Mouse (Mus musculus) CH12.LX (cell line): ENCODE measurements around the gene Mttp.

ENCODE experiments used
- CHD2 ChIP-seq: IDR thresholded peaks from 2 replicates; pipeline ENCODE4 v1.6.1; 2011; ENCODE audit warnings: low read length, improper control_type of control experiment
- CTCF ChIP-seq, 2 experiments: IDR thresholded peaks in 1 of 2; conservative IDR thresholded peaks in 1 of 2; 2 replicates each; pipeline ENCODE4 v1.5.1; 2011 to 2012; ENCODE audit warnings: low read depth in 2 of 2, low read length in 2 of 2, improper control_type of control experiment in 1 of 2, inconsistent platforms in 1 of 2, mild to moderate bottlenecking in 1 of 2, moderate library complexity in 1 of 2
- EP300 ChIP-seq: IDR thresholded peaks from 2 replicates; pipeline ENCODE4 v1.6.1; 2011; ENCODE audit warnings: low read length, improper control_type of control experiment
- GABPA ChIP-seq: IDR thresholded peaks from 2 replicates; pipeline ENCODE4 v1.6.1; 2012; ENCODE audit warnings: low read depth, low read length, improper control_type of control experiment, inconsistent platforms; ENCODE audit not compliant: insufficient replicate concordance
- MAX ChIP-seq: IDR thresholded peaks from 2 replicates; pipeline ENCODE4 v1.6.1; 2011; ENCODE audit warnings: low read length, improper control_type of control experiment
- MEF2A ChIP-seq: IDR thresholded peaks from 2 replicates; pipeline ENCODE4 v1.6.1; 2014; ENCODE audit warnings: low read depth, mild to moderate bottlenecking, inconsistent platforms, low read length, improper control_type of control experiment, borderline replicate concordance
- PAX5 ChIP-seq: IDR thresholded peaks from 2 replicates; pipeline ENCODE4 v1.6.1; 2012; ENCODE audit warnings: low read length, inconsistent platforms, mixed read lengths
- POLR2A ChIP-seq: IDR thresholded peaks from 2 replicates; pipeline ENCODE4 v1.6.1; 2011; ENCODE audit warnings: low read depth, mild to moderate bottlenecking, improper control_type of control experiment, low read length
- RAD21 ChIP-seq: IDR thresholded peaks from 2 replicates; pipeline ENCODE4 v1.6.1; 2011; ENCODE audit warnings: low read depth, mild to moderate bottlenecking, low read length, improper control_type of control experiment, moderate library complexity
- SIN3A ChIP-seq: IDR thresholded peaks from 2 replicates; pipeline ENCODE4 v1.6.1; 2012; ENCODE audit warnings: low read length, improper control_type of control experiment, inconsistent platforms
- USF1 ChIP-seq: IDR thresholded peaks from 2 replicates; pipeline ENCODE4 v1.6.1; 2014; ENCODE audit warnings: low read depth, mild to moderate bottlenecking, inconsistent platforms, low read length, improper control_type of control experiment
- ZNF384 ChIP-seq: IDR thresholded peaks from 2 replicates; pipeline ENCODE4 v1.6.1; 2012; ENCODE audit warnings: low read depth, low read length, improper control_type of control experiment, inconsistent platforms

DNA sequence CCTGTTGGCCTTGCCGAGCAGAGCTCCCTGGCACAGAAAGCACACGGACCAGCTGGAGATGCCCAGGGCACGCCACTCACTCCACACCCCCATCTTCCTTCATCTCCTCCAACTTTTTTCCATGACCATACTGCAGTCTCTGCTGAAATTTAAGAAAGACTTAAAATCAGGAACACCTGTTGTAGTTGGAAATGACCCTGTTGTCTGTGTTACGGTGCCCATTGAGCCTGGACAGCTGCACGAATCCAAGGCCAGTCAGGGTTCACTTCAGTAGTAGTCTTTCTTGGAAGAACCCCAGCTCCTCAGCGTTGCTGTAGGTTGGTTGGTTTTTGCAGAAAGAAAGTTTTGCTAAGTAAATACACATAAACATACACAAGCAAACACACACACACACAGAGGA, 95.2 kb downstream of the Mttp start:
- TF ChIP-seq CTCF (conservative IDR thresholded peaks at IDR 0.05 in 1 of 2, IDR thresholded peaks at IDR 0.05 in 1 of 2; ENCODE audit: low read depth in 2 of 2, low read length in 2 of 2) (no peak), CHD2 (no peak), EP300 (no peak), MEF2A (no peak), PAX5 (no peak), SIN3A (no peak), MAX (no peak), RAD21 (no peak), POLR2A (no peak), GABPA (no peak), USF1 (no peak), ZNF384 (no peak)
